Mouse (Mus musculus) left cerebral cortex, adult 11 months (tissue): ENCODE measurements around the gene Sall4.

Experiments
- DNase-seq: peaks from one replicate; pipeline ENCODE4 v3.0.0; 2022; ENCODE audit warnings: low spot score

The Sall4 gene

GRCm38 (mm10) chr2:168767582-168767981, at the start of gene Sall4:
Gene Sall4 (minus strand): TSS chr2:168767943.
- no peak for DNase-seq

- DNase-seq: no peak
Observed at GRCm38 (mm10) chr2:168813243-168813642, 45.5 kb upstream of the Sall4 start.

- no peak for DNase-seq
Observed at GRCm38 (mm10) chr2:168809895-168810294, 42.2 kb upstream of the Sall4 start.

GRCm38 (mm10) chr2:168807681-168808080, 39.9 kb upstream of the Sall4 start:
- no peak for DNase-seq

GRCm38 (mm10) chr2:168803849-168804248, 36.1 kb upstream of the Sall4 start:
- DNase-seq: no peak

- DNase-seq: no peak
Observed at GRCm38 (mm10) chr2:168799326-168799725, 31.6 kb upstream of the Sall4 start.

GRCm38 (mm10) chr2:168798921-168799320, 31.2 kb upstream of the Sall4 start:
- DNase-seq: no peak

- DNase-seq: peak; percentile 7
Observed at GRCm38 (mm10) chr2:168791115-168791802, 23.5 kb upstream of the Sall4 start.

- DNase-seq: no peak
Observed at GRCm38 (mm10) chr2:168786174-168786573, 18.4 kb upstream of the Sall4 start.

- DNase-seq: no peak
Observed at GRCm38 (mm10) chr2:168780596-168780995, 12.9 kb upstream of the Sall4 start.

- DNase-seq: no peak
Observed at GRCm38 (mm10) chr2:168780024-168780423, 12.3 kb upstream of the Sall4 start.

- DNase-seq: no peak
Observed at GRCm38 (mm10) chr2:168777481-168777880, 9.7 kb upstream of the Sall4 start.

- no peak for DNase-seq
Observed at GRCm38 (mm10) chr2:168776238-168776637, 8.5 kb upstream of the Sall4 start.

GRCm38 (mm10) chr2:168769259-168769658, 1.5 kb upstream of the Sall4 start:
- DNase-seq: no peak

- DNase-seq: no peak
Observed at GRCm38 (mm10) chr2:168766538-168767361, 993 bp downstream of the Sall4 start.

GRCm38 (mm10) chr2:168765696-168766537, 1.8 kb downstream of the Sall4 start:
- no peak for DNase-seq

GRCm38 (mm10) chr2:168765065-168765681, 2.6 kb downstream of the Sall4 start:
- no peak for DNase-seq

GRCm38 (mm10) chr2:168764460-168764867, 3.3 kb downstream of the Sall4 start:
- no peak for DNase-seq

GRCm38 (mm10) chr2:168763785-168764184, 4.0 kb downstream of the Sall4 start:
- no peak for DNase-seq

GRCm38 (mm10) chr2:168762411-168762815, 5.3 kb downstream of the Sall4 start:
- DNase-seq: no peak

- no peak for DNase-seq
Observed at GRCm38 (mm10) chr2:168761954-168762353, 5.8 kb downstream of the Sall4 start.

- DNase-seq: no peak
Observed at GRCm38 (mm10) chr2:168761141-168761540, 6.6 kb downstream of the Sall4 start.
